Mouse (Mus musculus) layer of hippocampus, adult 11-12 months (tissue): Measurements from ENCODE around the gene Flna.

Experiments used
- DNase-seq: peaks from one replicate; pipeline ENCODE4 v3.0.0; 2022; ENCODE audit warnings: low spot score

The Flna gene

DNA sequence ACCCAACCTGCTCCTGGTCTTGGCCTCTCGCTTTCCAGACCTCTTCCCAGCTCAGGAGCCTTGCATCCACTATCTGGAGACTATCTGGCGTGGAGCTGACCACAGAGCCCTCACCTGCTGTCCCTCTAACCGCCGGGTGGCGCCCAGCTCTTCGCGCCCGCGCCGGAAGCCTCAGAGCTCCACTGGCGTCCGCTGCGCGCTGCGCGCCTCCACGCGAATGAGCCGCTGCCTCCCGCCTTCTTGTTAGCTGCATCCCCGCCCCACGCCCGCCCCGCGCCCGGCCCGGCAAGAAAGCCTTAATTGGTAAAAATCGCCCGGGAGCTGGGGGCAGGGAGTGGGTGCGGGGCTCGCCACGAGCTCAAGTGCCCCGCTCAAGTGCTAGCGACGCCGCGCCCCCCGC is at the start of gene Flna:
Flna (minus strand) TSS at position 206 of the 400 bp plus-strand sequence.
- peak; percentile 59 for DNase-seq

GRCm38 (mm10) chrX:74298348-74298747 is 48.7 kb upstream of the Flna start:
- DNase-seq: no peak

GRCm38 (mm10) chrX:74296538-74297448 is 47.2 kb upstream of the Flna start, which contains the start of gene Atp6ap1:
Gene Atp6ap1 (plus strand): TSS chrX:74297097.
- peak; percentile 94 for DNase-seq

DNA sequence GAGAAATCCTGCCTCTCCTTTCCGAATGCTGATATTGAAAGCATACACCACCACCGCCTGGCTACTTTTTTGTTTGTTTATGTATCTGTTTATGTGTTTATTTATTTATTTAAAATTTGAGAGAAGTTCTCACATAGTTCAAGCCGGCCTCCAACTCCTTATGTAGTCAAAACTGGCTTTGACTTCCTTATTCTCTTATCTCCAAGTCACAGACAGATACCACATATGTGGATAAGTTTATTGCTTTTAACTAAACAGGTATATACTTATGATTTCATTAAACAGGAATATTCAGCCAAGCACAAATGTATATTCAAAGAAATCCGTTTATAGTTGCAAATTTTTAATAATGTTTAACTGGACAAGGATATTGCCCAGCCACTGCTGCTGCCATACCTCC is 43.8 kb upstream of the Flna start:
- DNase-seq: no peak

GRCm38 (mm10) chrX:74283092-74283437 is 33.4 kb upstream of the Flna start:
- DNase-seq: no peak

DNA sequence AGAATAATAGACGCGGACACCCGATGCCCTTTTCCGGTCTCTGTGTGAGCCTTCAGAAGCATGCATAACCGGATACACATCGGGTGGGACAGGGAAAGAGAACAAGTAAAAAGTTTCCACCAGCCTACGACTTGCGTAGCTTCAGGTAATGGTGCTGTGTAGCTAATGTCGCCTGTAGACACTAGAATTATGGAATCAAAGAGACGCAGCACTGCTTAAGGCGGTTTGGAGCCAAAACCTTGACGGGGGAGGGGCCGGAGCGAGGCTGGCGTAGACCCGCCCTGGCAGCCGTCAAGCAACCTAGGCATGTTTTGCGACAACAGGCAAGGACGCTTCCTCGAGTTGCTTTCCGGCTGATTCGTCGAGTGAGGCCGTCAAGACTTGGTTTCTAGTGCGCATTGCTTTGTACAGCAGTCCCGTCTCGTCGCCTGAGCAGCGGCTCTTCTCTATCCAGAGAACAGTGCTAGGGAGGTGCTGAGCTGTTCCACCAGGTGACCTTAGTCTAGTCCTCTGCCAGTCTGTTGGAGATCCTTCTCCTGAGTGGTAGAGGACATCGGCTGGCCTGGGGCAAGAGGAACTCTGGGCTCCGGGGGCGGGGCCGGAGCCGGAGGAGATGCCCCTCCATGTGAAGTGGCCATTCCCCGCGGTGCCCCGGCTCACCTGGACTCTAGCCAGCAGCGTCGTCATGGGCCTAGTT is 32.9 kb upstream of the Flna start:
- peak; percentile 83 for DNase-seq

GRCm38 (mm10) chrX:74281732-74282394 is 32.2 kb upstream of the Flna start, which contains the start of the genes Taz and Dnase1l1:
Gene Taz (plus strand): TSS chrX:74281912.
Gene Dnase1l1 (minus strand): TSS chrX:74282337.
- DNase-seq: peak; percentile 41

GRCm38 (mm10) chrX:74281041-74281731 is 31.6 kb upstream of the Flna start:
- DNase-seq: no peak

- no peak for DNase-seq
Measured at GRCm38 (mm10) chrX:74277916-74278315, 28.3 kb upstream of the Flna start.

- no peak for DNase-seq
Measured at GRCm38 (mm10) chrX:74273422-74274322, 24.1 kb upstream of the Flna start.

DNA sequence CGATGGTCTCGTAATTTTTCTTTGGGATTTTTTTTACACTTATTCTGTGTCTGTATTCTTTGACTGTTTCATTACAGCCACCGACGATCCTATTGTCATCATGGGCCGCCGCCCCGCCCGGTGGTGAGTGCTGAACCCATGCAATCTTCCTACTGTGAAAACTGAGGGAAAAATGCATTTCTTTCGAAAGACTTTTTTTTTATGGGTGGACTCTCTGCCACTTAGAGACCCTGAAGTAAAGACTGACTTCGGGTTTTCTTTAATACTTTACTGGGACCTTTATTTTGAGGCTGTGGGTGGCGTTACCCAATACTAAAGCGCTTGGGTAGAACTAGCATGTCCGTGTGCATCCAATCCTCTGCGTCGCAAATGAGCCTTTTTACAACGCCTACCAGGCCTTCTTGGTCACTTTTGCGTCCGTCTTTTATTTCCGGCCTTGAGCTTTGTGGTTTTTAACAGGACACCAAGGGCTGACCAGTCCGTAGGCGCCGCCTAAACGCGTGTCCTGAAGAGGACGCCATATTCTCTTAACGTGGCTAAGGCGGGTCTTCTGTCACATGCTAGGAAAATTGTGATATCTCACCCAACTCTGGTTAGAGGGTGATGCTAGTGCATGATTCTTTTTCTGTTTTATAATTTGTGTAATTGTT is 21.4 kb upstream of the Flna start:
- peak; percentile 21 for DNase-seq

GRCm38 (mm10) chrX:74270062-74270901 is 20.7 kb upstream of the Flna start, which contains the start of gene Rpl10:
Gene Rpl10 (plus strand): TSS chrX:74270812.
- peak; percentile 94 for DNase-seq

DNA sequence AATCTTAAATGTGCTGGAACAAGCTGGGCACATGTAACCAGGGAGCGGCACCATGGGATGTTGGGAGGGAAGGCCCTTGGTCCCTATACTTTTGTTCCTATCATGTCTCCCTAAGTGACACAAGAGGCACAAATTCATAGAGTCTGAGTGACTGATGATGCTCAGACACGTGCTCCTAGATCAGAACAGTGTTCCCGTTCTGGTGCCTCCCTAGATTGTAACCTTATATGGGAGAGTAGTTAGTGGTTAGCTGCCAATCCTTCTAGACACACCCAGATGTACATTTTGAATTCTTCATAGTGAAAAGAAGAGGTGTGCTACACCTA is 20.1 kb upstream of the Flna start:
- peak; percentile 21 for DNase-seq

- DNase-seq: no peak
Measured at GRCm38 (mm10) chrX:74257746-74258145, 8.1 kb upstream of the Flna start.

GRCm38 (mm10) chrX:74254888-74255565 is 5.4 kb upstream of the Flna start:
- no peak for DNase-seq

DNA sequence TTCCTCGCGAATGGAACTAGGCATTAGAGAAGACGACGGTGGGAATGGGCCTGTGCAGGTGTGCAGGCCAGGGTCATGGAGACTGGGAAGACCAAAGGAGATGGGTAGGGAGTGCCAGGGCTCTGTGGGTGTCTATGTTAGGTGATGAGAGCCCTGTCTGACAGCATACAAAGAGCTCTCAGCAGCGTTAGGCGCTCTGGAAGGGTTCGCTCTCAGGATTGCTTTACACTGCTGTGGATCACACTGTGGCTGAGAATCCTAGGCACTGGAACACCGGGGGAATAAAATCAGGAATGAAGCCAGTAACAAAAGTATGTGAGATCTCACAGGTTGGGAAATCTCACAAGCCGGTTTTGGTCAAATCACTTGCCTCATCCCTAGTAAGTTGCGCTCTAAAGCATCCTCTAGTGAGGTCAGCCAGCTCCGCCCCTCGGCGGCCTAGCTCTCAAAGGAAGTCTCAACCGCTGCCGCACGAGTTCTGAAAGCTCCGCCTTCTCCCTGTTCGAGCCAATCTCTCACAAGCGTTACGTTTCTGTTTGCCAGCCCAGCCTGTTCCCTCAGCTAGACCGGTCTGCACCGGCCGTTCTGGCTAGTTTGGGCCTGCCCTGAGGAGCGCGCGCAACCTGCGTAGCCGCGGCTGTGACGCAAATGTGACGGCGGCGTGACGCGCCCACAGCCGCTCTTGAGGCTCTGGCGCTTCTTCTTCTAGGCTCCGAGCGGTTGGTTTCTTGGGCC is 4.7 kb upstream of the Flna start, which contains the start of gene Emd:
Emd (plus strand) TSS at position 535 of the 735 bp plus-strand sequence.
- peak; percentile 86 for DNase-seq

DNA sequence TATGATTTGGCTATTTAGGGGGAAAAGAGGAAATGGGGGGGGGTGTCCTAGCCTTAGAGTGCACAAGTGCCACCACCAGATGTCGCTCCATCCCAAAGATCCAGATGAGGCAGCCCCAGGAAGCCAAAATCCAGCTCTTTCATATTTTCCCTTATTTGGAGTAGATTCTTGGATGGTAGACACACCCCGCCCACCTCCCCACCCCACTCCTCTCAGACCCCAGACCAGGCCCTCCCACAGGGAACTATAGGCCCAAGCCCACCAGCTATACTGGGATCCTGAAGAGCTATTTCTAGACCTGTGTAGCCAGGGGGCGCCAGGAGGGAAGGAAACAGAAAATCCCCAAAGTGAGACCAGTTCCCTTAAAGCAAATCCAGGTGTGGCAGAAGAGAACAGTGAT is 969 bp downstream of the Flna start:
- peak; percentile 67 for DNase-seq

DNA sequence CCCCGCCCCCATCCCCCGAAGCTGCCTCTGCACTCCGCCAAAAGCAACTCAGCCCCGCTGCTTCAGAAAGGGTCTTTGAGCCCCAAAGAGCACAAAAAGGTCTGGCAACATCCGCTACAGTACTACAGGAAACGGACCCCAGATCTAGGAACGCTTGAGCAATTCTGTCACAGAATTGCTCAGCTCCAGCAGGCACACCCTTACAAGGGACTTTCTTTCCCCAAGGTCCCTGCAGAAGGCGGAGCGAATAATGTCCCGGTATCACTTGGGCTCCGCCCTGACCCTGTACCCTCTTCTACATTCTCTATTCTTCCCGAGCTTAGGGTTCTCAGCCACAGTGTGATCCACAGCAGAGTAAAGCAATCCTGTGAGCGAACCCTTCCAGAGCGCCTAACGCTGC is 2.9 kb downstream of the Flna start:
- DNase-seq: peak; percentile 12
